Mouse (Mus musculus): Measurements from ENCODE around the gene Cdk8.

- TF ChIP-seq MAX (IDR thresholded peaks at IDR 0.05): no peak
- no peak for TF ChIP-seq MYOG (IDR thresholded peaks at IDR 0.05; ENCODE audit: control insufficient read depth, extremely low read depth, insufficient read length)
Observed at GRCm38 (mm10) chr5:146188712-146189111, 42.3 kb upstream of the Cdk8 start.

Measured in C2C12 (cell line).